Mouse (Mus musculus): ENCODE results near the gene Ppm1k.
A peak's percentile ranks its signal among the peaks of the same experiment; 100 is the strongest.
"Not testable (repeated sequence)": the region's sequence is repeated elsewhere in the genome, so short reads cannot be mapped to it uniquely, and the experiment has no call there.

Gene Ppm1k

DNA sequence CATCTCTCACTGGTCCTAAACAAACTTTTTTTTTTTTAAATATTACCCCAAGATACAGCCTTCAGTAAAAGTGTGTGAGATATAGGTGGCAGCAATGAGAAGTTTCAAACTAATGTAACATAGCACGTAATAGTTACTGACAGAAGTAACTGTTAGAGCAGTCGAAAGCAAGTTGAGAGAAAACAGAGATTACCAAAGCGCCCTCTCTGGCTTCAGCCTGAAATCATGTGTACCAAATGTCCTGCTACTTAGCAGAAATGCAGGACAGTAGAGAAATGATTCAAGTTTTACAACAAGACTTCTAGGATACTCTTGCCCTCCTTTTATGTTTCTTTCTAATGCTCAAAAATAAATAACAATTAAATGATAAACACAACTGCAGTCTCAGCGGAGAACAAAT is 4.3 kb downstream of the Ppm1k start:
- DNase-seq = no peak

DNA sequence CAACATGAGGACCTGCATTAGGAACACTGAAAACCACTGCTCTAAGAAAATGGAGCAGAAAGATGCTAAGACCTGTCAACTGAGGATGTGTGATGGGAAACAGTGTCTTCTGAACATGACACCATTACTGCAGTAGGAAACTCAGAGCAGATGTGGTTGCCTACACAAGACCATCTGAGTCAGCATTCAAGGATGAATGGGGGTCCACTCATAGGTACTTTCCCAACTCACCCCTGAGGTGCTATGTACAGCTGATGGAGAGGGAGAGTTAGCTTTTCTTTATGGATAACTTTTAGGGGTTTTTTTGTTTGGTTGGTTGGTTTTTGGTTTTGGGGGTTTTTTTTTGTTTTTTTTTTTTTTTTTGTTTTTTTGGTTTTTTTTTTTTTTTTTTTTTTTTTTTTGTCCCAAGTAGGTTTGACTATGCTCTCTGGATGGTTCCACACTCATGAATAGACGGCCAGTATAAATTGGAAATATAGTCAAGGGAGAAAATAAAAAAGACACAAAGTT is 5.9 kb downstream of the Ppm1k start:
- DNase-seq = no peak

DNA sequence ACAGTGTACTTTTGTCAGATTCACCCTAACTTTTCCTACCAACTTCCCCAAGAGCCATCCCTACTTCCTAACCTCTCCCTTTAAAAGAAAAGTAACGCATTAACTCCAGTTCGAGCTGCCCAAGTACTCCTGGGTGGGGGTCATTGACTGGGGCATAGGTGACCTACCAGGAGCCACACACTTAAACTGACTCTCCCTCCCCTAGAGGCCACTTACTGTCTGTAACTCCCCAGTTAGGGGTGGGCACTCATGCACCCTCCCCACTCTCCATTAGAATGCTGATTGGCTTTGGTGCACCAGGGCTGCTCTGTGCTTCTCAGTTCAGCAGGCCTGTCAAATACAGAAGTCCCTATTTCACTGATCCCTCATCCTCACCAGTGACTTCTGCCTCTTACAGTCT is 8.3 kb downstream of the Ppm1k start:
- DNase-seq = no peak

DNA sequence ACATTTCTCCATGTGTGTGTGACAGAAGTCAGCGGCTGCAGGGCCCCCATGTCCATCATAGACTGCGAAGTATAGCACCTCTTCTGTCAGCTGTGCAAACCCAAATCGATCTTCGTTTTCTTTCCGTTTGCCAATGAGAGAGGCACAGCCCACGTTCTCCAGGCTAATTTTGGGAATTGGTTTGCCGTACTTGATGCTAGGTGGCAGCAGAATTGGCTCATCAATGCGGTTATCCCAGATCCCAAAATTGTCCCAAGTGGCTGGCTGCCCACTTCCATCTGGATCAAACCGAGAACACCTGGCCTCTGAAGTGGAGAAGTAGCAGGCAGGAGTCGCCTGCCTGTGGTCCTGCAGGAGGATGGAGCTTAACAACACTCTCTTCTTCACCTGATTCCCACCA is 10.5 kb downstream of the Ppm1k start:
- peak; percentile 30 for DNase-seq

DNA sequence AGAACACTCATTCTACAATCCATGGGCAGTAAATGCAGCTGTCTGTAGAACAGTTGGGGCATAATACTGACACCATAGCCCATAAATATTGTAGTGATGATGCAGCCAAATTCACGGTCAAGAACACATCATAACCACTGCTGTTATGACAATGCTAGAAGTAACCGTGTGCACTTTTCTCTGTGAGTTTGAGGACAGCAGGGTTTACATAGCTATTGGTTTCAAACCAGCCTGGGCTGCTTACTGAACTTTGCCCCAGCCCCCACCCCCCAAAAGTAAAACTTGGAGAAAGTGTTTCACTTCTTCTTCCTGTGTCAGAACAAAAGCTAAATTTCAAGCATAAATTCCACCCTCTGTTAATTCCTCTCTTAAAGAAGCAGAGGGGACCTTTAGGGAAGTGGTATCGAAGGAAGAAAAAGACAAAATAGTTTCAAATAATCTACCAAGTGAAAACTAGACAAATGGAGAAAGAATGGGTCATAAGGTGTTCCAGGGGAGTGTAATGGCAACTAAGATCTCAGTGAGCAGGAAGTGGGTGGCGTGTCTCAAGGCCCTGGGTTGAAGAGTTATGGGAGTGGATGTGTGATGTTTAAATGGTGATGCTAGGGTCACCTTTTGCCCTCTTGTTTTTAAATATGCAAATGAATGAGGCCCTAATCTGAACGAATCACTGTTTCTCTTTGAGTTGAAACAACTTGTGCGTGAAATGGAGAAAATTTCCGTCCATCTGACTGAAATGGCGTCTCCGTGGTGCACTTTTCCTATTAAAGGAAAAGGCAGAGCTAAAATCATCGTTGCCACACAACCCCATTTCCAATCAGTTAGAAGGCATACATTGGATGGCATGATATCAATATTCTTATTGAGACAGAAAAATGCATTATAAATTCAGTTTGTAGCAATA is 14.3 kb downstream of the Ppm1k start:
- no peak for DNase-seq

DNA sequence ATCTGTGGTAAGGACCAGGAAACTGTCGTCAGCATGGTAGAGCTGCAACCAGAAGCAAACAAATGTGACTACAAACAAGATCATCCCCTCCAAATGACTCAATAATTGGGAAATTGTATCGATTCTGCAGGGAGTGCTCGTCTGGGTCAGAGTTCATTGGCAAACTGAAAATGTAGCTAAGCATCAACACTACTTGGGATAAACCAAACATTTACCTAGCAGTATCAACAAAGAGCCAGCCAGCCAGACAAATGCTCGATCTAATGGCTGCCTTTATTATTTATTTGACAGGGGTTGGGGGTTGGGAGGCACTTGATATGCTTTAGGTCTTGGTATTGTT is 21.3 kb downstream of the Ppm1k start:
- no peak for DNase-seq

DNA sequence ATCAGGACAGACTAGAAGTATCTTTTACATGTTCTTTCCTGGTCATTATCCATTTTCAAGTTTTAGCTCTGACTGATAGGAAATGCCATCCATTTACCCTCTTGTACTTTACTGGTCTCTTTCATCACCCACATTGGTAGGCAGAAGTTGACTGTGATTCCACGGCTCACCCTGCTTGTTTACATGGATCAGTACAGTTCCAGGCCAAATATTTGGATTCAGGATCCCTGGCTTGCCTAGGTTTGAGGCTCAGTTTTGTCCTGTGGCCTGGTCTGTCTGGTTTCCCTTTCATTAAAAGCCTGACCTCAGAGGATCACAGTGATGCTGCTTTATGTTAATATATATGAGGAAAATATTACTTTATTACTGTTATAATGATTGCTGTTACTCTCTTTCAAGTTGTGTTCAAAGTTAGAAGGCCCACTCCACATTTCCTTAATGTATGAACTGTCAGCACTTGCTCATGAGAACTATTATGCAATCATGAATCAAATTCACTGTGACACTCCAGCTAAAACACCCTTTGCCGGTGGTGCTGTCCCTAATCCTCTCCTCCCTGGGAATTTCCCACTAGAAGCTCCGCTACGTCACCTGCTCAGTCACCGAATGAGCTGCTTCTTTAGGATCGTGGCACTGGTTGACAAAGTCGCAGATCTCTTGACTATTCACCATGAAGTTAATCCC is 21.8 kb downstream of the Ppm1k start:
- DNase-seq = no peak

DNA sequence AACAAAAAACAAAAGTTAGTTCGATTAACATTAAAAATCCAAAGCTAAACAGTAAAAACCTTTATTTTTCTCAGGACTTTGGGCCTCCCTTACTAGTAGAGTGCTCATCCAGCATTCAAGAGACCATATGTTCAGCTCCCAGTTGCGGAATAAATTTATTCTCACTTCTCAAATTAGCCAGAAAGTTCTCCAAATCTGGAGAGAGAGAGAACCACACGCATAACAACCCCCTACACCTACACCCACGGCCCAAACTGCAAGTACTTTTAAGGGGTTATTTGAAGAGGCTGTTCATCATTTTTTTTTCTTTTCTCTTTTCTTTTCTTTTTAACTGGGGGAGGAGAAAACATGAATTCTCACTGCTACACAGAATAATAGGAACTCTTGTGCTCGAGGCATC is 23.4 kb downstream of the Ppm1k start:
- DNase-seq = no peak

DNA sequence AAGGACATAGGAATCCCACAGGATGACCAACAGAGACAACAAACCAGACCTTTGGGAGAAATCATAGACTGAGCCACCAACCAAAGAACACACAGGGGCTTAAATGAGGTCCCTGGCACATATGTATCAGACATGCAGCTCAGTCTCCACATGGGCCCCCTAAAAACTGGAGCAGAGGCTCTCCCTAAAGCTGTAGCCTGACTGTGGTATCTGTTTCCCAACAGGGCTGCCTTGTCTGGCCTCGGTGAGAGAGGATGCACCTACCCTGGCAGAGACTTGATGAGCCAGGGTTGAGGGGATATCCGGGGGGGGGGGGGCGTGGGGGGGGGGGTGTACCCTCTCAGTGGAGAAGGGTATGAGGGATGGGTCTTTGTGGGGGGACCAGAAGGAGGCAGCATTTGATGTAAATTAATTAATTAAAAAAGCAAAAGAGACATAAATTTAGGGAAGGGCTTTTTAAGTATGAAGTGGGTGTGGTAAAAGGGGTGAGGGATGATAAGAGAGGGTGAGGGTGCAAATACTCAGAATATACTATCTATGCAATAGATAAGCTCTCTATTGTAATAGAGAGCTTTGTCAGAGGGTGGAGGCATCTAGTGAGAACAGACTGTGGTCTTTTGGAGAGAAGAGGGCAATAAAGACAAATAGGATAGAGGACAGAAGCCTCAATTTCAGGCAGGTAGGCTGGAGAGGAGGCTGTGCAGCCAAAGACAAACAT is 31.4 kb downstream of the Ppm1k start:
- no peak for DNase-seq

DNA sequence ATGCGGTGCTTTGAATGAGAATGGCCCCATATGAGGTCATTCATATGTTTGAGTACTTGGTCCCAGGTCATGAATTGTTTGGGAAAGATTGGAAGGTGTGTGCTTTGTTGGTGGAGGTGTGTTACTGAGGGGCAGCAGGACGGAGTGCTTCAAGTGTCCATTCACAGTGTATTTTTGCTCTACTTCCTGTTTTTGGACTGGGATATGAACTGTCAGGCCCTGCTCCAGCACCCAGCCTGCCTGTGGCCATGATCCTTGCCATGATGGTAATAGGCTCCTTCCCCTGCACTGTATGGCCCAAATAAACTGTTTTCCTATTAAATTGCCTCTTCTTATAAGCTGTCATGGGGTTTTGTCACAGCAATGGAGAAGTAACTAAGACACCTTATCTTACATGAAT is 36.1 kb downstream of the Ppm1k start:
- no peak for DNase-seq

DNA sequence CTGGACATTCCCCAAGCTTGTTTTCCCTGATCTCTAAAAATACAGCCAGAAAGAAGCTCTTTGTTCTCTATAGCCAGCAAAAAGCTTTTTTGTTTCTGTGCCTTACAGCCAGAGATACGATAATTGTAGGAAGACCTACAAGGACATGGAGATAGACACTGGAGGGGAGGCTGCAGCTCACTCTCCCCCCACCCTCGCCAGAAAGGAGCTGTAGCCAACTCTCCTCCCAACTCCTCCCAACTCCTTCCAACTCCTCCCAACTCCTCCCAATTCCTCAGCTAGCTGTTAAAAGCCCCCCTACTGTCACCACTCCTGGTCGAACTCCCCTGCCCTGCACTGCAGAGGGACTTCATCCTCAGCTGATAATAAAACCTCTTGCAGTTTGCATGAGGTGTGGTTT is 67.1 kb downstream of the Ppm1k start:
- not testable (repeated sequence) for DNase-seq
